Mouse (Mus musculus) stomach, embryonic 15.5 days (tissue): Measurements from ENCODE around the gene Rbmy. TPM values are rescaled to one million over a fixed set of nuclear protein-coding genes. Genes with fewer than 3 reads are reported as not detected.
"Not testable (repeated sequence)": the region's sequence is repeated elsewhere in the genome, so short reads cannot be mapped to it uniquely, and the experiment has no call there.

ENCODE experiments used
- ATAC-seq: fragments of 200-750 bp; cut with Nextera tagmentation; 2 replicates; pipeline ENCODE4 v1.8.0; 2017; ENCODE audit warnings: low read depth, moderate number of reproducible peaks, moderate TSS enrichment; ENCODE audit not compliant: insufficient read depth, low FRiP score
- H3K27ac ChIP-seq: fragments of 300-500 bp; sonication (generic); 2 replicates; pipeline ENCODE4 v1.5.1; 2015; ENCODE audit warnings: mild to moderate bottlenecking, inconsistent platforms
- H3K27me3 ChIP-seq: fragments of 300-500 bp; sonication (generic); replicated peaks from 2 replicates; pipeline ENCODE4 v1.6.1; 2015; ENCODE audit warnings: inconsistent platforms
- H3K36me3 ChIP-seq: fragments of 300-500 bp; sonication (generic); 2 replicates; pipeline ENCODE4 v1.6.1; 2015; ENCODE audit warnings: inconsistent platforms
- H3K4me1 ChIP-seq: fragments of 300-500 bp; sonication (generic); 2 replicates; pipeline ENCODE4 v1.6.1; 2015; ENCODE audit warnings: inconsistent platforms
- H3K4me2 ChIP-seq: fragments of 300-500 bp; sonication (generic); 2 replicates; pipeline ENCODE4 v1.6.1; 2015; ENCODE audit warnings: mild to moderate bottlenecking, inconsistent platforms
- H3K4me3 ChIP-seq: fragments of 300-500 bp; sonication (generic); replicated peaks from 2 replicates; pipeline ENCODE4 v1.5.1; 2015; ENCODE audit warnings: inconsistent platforms
- H3K9ac ChIP-seq: fragments of 300-500 bp; sonication (generic); 2 replicates; pipeline ENCODE4 v1.6.1; 2015; ENCODE audit warnings: inconsistent platforms
- H3K9me3 ChIP-seq: fragments of 300-500 bp; sonication (generic); 2 replicates; pipeline ENCODE4 v1.6.1; 2016; ENCODE audit warnings: inconsistent platforms
- WGBS: fragments of 180-500 bp; shearing (Covaris S2); methylation state at CpG from one replicate; pipeline ENCODE4 v1.1.7; 2015; 5-methylcytosine and 5-hydroxymethylcytosine counted together
- polyA plus RNA-seq: library from polyadenylated mRNA; unstranded; fragments of >200 nt; fragmentation: Nextera tagmentation; extraction: Ambion mirVana; gene quantifications from 2 replicates; pipeline ENCODE4 v1.2.1, GENCODE M21; 2015

The Rbmy gene
- not detected in 2 replicates for polyA plus RNA-seq

- WGBS, result no CpG with 5 or more reads among the region's 9 CpGs
- not testable (repeated sequence) for H3K4me3 ChIP-seq
Observed at GRCm38 (mm10) chrY:2830380-2830779, at the start of gene Rbmy, which contains the start of gene Gm10256. TSS of gene Rbmy (plus strand) at chrY:2830680. TSS of gene Gm10256 (plus strand) at chrY:2830699.

GRCm38 (mm10) chrY:2796105-2796504 is 34.4 kb upstream of the Rbmy start, which contains the start of gene Gm4064:
TSS of gene Gm4064 (minus strand) at chrY:2796205.
- not testable (repeated sequence) for H3K9me3 ChIP-seq, H3K4me1 ChIP-seq, H3K27ac ChIP-seq, H3K36me3 ChIP-seq, ATAC-seq, H3K9ac ChIP-seq, H3K4me3 ChIP-seq, H3K27me3 ChIP-seq, H3K4me2 ChIP-seq
- WGBS, result no CpG with 5 or more reads among the region's 8 CpGs

More at GRCm38 (mm10) chrY:2830380-2830779, at the start of gene Rbmy, which contains the start of gene Gm10256:
- H3K4me1 ChIP-seq, H3K9me3 ChIP-seq, H3K27ac ChIP-seq, H3K9ac ChIP-seq, ATAC-seq, H3K4me2 ChIP-seq, H3K27me3 ChIP-seq, H3K36me3 ChIP-seq: not testable (repeated sequence)

Other genes with a start within 250 kb of the Rbmy start
- gene H2al2c, start 231.6 kb upstream of the Rbmy start, polyA plus RNA-seq, result not detected in 2 replicates
- gene Sry, start 167.0 kb upstream of the Rbmy start, polyA plus RNA-seq, result not detected in 2 replicates
- not detected in 2 replicates for gene H2al2b, start 110.0 kb upstream of the Rbmy start, polyA plus RNA-seq
- gene Gm4064, start 34.5 kb upstream of the Rbmy start, polyA plus RNA-seq, result 0.09 TPM in 1 of 2 replicates, not detected in the other
- gene Gm10256, start within 50 bp of the Rbmy start, polyA plus RNA-seq, result 0.14 TPM in 1 of 2 replicates, not detected in the other
- gene Gm10352, start 70.3 kb downstream of the Rbmy start, polyA plus RNA-seq, result not detected in 2 replicates
- gene Gm29289, start 101.9 kb downstream of the Rbmy start, polyA plus RNA-seq, result not detected in 2 replicates